Mouse (Mus musculus): ENCODE measurements around the gene Gpkow.
"Not testable (repeated sequence)": the region's sequence is repeated elsewhere in the genome, so short reads cannot be mapped to it uniquely, and the experiment has no call there.

Gene Gpkow

GRCm38 (mm10) chrX:7688321-7688720, 8.6 kb upstream of the Gpkow start:
- no peak for DNase-seq (ENCODE audit: low spot score)

DNA sequence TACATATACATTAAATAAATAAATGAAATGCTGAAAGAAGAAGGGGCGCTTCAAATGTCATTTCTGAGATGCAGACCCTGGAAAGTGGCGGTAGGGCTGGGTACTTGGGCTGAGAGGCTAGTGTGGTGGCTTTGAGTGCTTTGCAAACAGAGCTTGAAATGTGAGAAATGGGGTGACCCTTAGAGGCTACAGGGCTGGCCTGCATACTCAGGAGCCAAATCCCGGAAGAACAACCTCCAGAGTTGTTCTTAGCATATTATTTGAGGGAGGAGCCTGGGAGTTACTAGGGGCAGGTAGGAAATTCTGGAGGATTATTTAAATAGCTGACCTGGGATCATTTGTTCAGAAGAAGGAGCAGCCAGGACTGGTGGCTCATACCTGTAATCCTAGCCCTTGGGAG, 6.4 kb upstream of the Gpkow start:
- no peak for DNase-seq (ENCODE audit: low spot score)

GRCm38 (mm10) chrX:7692862-7693261, 4.1 kb upstream of the Gpkow start:
- DNase-seq (ENCODE audit: low spot score): no peak

- no peak for DNase-seq (ENCODE audit: low spot score)
Observed at GRCm38 (mm10) chrX:7696520-7696919, 411 bp upstream of the Gpkow start.

GRCm38 (mm10) chrX:7713764-7714134, 16.8 kb downstream of the Gpkow start:
- DNase-seq (ENCODE audit: low spot score): not testable (repeated sequence)

DNA sequence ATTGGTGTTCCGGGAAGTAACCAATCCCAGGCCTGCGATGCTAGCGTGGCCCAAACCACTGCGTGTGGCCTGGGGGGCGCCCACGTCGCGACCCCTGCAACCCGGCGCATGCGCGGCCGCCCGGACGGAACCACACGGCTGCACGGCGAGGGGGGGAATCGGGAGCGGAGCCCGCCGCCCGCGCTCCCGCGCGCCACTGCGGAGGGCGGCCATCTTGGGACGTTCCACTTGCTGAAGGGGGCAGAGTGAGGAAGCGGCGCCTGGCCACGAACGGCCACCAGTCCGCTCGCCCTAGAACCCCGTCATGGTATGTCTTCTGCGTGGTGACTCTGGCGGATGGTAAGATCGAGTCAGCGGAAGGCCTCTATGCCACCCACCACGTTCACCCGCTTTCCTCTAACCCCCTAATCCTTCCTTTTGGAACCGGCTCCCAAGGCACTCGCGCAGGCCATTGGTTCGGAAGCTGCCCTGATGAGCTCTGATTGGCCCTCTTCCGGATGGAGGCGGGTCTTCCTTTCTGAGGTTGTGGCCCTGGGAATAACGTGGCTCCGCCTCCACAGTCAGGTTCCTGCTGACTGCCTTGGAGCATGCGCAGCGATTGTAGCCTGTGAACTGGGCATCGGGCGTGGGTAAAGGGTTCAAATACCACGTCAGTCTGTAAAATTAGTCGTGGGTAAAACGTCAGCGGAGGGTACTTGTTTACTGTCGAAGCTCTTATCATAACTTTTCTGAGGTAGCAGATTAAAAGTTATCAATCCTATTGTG, 17.4 kb downstream of the Gpkow start, which contains the start of gene Wdr45:
Gene Wdr45 (plus strand): TSS at position 199 of the 765 bp plus-strand sequence.
- peak; percentile 92 for DNase-seq (ENCODE audit: low spot score)

GRCm38 (mm10) chrX:7716058-7716457, 19.1 kb downstream of the Gpkow start:
- not testable (repeated sequence) for DNase-seq (ENCODE audit: low spot score)

- peak; percentile 84 for DNase-seq (ENCODE audit: low spot score)
Observed at GRCm38 (mm10) chrX:7721514-7722281, 24.8 kb downstream of the Gpkow start, which contains the start of gene Gm45208. TSS of gene Gm45208 (plus strand) at chrX:7722245.

DNA sequence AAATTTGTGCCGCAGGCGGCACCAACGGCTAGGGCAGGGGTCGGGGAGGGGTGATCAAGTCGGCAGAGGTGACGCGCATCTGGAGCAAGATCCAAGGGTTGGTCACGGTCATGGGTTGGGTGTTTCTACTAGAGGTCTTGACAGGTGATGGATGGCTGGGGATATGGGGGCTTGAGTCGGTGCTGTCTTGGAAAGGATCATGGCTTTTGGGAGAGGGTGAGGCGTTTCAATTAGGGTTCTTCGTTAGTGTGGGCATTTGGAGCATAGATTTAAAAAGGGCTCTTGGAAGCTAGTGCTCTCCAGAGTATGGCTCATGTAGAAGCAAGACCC, 25.3 kb downstream of the Gpkow start:
- no peak for DNase-seq (ENCODE audit: low spot score)

DNA sequence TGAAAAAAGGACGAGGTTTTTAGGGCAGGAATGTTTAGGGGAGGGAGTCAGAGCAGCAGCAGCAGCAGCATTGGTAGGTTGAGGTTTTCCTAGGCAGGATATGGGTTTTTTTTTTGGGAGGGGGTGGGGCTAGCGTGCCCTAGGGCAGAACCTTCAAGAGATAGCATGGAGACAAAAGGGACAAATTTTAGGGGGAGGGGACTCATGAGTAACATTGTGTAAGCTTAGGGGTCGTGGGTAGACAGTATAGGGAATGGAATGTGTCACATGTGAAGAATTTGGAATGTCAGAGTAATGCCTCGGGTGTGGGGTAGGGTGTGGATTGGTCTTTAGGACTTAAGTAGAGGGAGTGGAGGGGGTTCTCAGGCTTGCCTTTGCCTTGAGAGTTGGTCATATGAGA, 25.8 kb downstream of the Gpkow start:
- no peak for DNase-seq (ENCODE audit: low spot score)

- DNase-seq (ENCODE audit: low spot score): no peak
Observed at GRCm38 (mm10) chrX:7724135-7724534, 27.2 kb downstream of the Gpkow start.

- no peak for DNase-seq (ENCODE audit: low spot score)
Observed at GRCm38 (mm10) chrX:7725841-7726240, 28.9 kb downstream of the Gpkow start.

DNA sequence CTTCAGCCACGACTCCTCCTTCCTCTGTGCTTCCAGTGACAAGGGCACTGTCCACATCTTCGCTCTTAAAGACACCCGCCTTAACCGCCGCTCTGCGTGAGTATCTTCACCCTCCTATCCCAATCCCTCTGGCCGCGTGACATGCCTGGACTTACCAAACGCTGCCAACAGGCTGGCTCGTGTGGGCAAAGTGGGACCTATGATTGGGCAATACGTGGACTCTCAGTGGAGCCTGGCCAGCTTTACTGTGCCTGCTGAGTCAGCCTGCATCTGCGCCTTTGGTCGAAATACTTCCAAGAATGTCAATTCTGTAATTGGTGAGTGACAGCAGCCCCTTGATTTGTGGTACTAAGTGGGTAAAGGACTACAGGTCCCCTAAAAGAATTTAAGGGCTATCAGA, 30.2 kb downstream of the Gpkow start:
- DNase-seq (ENCODE audit: low spot score): no peak

DNA sequence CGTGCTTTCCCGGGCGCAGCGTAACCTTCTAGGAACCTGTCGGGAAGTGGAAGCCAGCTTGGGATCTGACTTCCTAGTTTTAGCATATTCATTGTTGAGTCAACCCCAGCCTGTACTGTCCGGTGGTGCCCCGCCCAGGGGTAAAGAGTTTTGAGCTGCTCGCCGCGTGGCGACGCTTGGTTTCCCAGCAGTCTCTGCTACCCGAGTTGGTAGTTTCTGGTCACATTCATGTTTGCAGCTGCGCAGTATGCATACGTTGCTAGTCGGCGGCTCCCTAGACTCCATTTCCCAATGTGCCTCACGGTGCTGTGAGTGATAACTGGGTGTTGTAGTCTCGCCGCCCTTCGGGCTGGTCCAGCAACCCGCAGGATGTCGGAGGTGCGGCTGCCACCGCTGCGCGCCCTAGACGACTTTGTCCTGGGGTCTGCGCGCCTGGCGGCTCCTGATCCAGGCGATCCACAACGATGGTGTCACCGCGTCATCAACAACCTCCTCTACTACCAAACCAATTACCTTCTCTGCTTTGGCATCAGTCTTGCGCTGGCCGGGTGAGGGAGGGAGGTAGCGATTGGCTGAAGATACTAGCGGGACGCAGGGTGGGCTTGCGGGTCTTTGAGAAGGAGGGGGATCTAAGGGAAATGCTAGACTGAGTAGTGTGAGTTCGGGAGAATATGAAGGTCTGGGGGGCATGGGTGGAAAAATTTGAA, 31.4 kb downstream of the Gpkow start, which contains the start of gene Praf2:
Gene Praf2 (plus strand): TSS at position 225 of the 707 bp plus-strand sequence.
- DNase-seq (ENCODE audit: low spot score): peak; percentile 83

GRCm38 (mm10) chrX:7728922-7729265, 32.0 kb downstream of the Gpkow start:
- DNase-seq (ENCODE audit: low spot score): peak; percentile 33

DNA sequence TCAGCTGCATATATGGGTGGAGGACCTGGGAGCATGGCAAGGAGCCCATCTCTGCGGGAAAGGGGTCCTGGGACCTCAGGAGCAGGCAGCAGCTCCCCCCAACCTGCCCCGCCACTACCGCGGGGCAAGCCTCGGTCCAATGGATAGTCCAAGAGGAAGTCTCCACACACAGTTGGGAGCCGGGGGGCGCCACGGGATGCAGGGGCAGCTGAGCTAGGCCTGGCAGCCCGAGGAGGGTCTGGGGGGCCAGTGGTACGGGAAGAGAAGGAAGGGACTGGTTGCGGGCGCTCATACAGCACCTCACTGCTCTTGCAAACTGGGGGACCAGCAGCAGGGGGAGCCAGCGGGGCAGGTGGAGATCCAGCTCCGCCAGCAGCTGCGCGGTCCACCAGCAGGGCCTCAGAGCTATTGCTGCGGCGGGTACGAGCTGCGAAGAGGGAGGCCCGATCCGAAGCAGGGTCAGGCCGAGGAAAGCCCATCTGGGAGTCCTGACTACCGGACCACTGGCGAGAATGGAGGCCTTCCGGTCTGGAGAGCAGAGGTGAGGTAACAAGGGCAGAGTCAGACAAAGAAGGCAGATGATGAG, 36.7 kb downstream of the Gpkow start:
- peak; percentile 33 for DNase-seq (ENCODE audit: low spot score)

GRCm38 (mm10) chrX:7739336-7740081, 42.6 kb downstream of the Gpkow start:
- peak; percentile 60 for DNase-seq (ENCODE audit: low spot score)

- peak; percentile 38 for DNase-seq (ENCODE audit: low spot score)
Observed at GRCm38 (mm10) chrX:7740082-7740819, 43.3 kb downstream of the Gpkow start.

DNA sequence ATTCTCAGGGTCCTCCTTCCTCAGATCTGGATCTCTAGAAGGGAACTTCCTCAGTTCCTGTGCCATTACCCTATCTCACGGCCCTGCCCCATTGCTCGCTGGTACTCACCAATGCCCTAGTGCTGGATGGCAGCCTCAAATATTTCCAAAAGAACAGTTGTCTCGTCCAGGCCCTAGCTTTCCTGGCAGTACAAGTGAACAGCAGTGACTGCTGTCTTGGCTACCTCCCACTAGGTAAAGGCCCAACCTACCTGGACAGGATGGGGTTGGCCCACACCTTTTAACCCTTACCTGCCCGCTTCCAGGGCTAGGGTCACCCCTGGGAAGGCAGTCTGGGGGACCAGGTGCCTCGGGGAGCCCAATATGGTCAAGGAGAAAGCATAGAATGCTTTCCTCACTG, 44.2 kb downstream of the Gpkow start:
- DNase-seq (ENCODE audit: low spot score): no peak

GRCm38 (mm10) chrX:7743470-7743869, 46.5 kb downstream of the Gpkow start:
- no peak for DNase-seq (ENCODE audit: low spot score)

GRCm38 (mm10) chrX:7744940-7745339, 48.0 kb downstream of the Gpkow start:
- no peak for DNase-seq (ENCODE audit: low spot score)

Measured in yolk sac, embryonic 10.5 days (tissue).